Mouse (Mus musculus): ENCODE measurements around the gene Mast4.

The Mast4 gene

DNA sequence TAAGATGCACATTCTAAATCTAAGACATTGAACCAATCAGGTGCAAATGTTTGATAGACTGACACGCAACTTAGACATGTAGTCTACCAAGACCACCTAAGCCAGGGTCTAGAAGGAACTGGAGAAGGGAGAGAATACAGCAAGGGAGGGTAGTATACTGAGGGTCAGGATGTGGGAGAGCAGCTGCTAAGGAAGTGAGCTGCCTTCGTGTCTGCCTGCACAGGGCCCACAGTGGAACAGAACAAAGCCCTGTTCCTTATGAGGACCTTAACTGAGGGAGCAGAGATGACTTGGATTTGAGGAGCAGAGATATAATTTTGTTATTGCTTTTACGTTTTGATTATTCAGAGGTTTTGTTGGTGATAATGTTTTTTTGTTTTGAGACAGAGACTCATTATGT lies 138.4 kb downstream of the Mast4 start:
- DNase-seq (ENCODE audit: low spot score), result no peak

DNA sequence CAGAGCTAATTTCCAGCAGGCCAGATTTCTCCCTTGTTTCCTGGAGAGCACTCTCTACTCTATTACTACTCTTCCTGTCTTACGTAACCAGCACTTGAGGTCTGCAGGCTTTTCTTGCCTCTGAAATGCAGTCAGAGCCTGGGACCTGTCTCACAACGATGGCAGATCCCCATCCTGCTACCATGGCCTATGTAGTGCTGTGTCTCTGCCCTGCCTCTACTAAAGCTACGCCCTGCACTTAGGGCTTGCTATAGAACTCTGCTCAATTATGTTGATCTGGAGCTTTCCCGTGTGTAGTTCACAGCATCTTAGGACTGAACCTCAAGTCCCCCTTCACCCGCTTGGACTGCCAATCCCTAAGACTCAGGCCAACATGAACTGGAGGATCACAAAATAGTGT lies 150.7 kb downstream of the Mast4 start:
- no peak for DNase-seq (ENCODE audit: low spot score)

DNA sequence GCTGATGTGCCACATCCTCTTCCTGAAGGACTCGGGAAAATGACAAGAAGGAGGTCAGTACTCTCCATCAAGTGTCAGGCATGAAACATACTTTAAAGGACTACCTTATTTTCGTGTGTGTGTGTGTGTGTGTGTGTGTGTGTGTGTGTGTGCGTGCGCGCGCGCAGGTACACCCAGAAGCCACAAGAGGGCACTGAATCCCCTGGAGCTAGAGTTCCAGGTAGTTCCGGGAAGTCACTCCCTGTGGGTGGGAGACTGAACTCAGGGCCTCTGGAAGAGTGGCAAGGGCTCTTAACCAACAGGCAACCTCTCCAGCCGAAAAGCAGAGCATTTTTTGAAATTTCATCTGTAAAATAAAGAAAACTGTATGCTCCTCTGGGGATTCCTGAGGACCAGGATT lies 152.5 kb downstream of the Mast4 start:
- no peak for DNase-seq (ENCODE audit: low spot score)

DNA sequence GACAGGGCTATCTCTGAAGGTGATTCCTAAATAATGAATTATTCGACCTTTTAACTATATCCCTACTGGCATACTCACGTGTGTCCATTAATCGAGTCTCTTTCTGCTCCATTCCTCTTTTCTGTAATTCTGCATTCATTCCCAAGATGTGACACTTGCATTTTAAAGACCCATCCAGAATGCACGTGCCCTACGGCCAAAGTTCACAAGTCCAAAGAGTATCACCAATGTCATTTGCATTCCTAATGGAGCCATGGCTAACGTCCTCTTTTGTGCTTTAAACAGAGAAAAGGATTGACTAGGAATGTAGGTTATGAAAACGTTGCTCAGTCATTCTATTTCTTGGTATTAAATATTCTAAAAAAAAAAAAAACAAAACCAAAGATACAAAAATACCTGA lies 157.4 kb downstream of the Mast4 start:
- no peak for DNase-seq (ENCODE audit: low spot score)

DNA sequence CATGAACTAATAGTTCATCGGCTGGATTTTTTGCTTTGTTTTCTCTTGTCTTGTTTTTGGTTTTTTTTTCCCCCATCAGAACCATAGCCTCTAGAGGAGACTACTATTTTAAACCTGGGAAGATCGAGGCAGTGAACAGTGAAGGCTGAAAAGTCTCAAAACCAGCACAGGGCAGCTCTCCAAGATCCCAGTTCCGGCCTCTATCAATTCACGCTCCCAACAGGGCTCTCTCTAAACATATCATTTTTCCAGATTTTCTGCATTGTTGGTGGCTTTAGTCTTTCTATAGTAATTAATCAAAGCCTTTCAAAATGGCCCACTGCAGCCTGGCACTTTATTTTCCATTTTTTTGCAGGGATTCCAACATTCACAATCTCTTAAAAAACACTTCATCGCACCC lies 159.9 kb downstream of the Mast4 start:
- DNase-seq (ENCODE audit: low spot score), result no peak

DNA sequence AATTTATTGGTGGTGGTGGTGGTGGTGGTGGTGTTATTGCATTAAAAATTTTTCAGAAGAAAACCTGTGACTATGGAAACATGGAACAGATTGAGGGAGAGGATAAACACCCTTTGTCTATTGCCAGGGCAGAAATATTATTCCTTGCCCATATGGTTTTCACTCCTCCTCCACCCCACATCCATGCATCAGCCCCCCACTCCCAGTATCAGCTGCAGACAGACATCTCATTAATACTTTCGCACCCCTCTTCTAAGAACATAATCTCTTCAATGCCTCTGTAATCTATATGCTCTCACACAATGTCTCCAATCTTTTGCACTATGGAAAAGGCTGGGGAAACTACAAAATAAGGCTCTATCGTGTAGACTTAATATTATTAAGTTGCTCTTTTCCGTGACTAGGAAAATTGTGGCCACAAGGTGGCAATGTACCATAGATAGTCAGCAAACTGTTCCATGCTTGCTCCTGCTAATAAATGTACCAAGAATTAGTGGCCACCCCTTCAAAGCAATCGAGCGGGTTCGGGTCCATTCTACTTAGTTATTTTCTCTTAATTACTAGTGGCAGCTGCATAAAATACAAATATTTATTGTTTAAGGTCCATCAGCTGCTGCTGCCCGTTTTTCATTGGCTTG lies 160.6 kb downstream of the Mast4 start:
- peak; percentile 36 for DNase-seq (ENCODE audit: low spot score)

DNA sequence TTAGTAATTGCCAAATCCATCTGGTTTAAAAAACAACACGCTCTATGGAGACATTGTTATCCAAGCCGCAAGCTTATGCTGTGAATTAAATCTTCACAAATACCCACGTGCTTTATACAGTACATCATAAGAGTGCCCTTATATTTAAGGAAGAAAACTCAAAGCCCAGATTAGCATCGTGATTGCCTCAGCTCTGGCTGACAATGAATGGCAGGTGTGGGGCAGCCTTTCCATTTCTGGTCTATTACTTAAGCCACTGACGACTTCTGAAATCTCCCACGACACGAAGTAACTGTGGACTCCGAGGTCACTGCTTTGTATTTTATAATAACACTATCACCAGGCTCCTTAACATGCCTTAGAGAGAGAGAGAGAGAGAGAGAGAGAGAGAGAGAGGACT lies 182.4 kb downstream of the Mast4 start:
- DNase-seq (ENCODE audit: low spot score), result no peak

DNA sequence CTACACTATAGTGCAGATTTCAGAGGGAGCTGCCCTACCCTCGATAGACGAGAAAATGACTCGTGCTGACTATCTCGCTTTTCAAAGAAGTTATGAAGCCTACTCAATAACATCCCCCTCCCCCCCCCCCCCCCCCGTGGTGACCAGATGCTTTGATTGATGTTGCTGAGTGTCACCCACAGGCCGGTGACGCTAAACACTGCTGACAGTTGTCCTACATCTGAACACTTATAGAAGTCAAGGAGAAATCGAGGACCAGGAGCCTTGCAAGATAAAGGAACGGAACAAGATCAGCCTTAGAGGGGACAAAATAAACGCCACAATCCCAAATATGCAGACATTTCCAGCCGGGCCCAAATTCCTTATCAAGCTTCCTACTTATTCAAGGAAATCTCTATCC lies 183.1 kb downstream of the Mast4 start:
- no peak for DNase-seq (ENCODE audit: low spot score)

DNA sequence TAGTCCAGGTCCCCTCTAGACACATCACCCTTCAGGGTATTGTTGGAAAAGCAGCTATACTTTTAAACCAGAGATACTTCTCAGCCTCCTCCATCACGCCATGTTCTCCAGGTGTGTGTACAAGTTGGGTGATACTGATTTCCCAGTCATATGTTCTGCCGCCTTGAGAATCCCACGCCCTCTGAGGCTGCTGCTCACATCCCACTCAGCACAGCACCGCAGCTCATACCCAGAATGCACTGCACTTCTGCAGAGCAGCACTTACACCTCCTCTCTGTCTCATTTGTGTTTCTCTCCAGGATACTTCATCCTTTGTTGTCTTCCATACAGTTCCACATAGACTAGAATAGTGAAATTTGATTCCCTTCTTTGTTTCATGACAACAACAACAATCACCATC lies 183.6 kb downstream of the Mast4 start:
- DNase-seq (ENCODE audit: low spot score), result no peak

DNA sequence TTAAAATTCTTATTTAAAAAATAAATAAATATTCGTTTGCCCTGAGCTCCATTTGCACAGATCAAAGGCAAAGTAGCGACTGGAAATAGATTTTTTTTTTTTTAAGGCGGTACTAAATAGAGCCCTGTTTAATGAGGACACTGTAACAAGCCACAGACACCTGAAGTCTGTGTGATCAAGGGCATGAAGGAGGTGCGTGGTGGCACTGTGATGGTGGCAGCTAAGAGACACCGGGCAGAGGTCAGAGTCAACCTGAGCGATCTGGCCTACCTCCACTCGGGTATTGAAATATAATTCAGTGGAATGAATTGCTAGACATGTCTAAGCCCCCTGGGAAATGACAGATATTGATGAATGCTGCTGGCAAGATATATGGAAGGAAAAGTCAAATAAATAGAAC lies 184.9 kb downstream of the Mast4 start:
- DNase-seq (ENCODE audit: low spot score), result no peak

DNA sequence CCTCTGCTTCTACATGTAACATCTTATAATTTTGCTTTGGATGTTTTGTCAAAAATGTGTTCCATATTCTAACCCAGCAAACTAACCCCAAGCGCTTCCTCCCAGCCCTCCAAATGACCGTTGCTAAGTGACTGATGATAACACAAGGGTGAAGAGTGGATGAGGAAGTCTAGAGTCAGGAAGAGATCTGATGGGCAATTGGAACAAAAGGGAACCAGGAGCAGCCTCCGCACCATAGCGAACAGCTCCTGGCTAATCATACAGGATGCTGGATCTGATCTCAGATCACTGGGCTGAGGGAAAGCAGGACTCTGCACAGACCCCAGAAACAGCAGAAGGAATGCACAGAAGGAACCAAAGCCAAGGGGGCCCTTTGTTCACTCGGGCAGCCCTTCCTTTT lies 190.0 kb downstream of the Mast4 start:
- no peak for DNase-seq (ENCODE audit: low spot score)

DNA sequence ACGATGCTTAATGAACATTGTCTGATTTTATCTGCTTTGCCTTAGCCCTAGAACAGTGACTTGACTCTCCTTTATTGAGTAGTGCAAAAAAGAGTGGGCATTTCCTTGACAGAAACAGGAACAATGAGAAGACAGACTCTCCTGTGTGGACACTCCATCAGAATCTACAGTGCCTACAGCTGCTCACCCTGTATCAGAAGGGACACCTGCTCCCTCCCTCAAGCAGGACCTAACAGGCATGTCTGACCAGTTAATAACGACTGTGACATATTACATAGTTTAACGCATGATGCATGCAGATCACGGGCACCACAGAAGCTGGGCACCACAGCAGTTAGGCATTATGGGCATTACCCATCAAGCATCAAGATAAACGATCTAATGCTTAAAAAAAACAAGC lies 193.0 kb downstream of the Mast4 start:
- DNase-seq (ENCODE audit: low spot score), result no peak

DNA sequence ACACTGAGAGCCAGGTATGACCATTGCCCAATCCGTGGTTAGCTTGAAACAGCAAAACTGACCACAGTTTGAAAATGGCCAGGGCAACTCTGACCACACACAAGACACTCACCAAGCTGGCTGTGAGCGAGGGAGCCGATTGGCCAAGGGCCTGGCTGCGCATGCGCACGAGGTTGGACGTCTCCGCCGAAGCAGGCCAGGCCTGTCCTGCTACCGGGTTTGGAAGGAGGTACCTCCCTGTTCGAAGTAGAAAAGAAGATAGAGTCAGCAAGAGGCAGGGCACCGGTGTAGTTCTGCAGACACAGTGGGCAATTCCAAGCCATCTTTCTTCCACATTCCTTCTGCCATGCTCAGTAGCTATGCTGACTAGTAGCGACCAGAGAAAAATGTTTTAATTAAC lies 194.2 kb downstream of the Mast4 start:
- DNase-seq (ENCODE audit: low spot score), result no peak

DNA sequence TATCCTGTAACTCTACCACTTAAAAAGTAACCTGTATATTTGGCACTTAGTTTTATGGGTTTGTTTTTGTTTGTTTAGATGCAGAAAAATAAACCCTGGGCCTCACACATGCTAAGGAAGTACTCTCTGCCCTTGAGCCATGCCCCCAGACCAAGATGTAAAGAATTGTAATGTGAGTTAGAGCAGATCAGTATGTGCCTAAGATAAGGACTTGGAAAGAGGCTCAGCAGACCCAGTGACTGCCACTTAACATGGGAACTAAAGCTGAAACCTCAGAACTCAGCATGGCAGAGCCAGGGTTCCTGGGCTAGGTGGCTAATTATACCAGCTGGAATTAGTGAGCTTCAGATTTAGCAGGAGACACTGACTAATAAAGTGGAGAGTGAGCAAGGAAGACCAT lies 196.0 kb downstream of the Mast4 start:
- DNase-seq (ENCODE audit: low spot score), result no peak

DNA sequence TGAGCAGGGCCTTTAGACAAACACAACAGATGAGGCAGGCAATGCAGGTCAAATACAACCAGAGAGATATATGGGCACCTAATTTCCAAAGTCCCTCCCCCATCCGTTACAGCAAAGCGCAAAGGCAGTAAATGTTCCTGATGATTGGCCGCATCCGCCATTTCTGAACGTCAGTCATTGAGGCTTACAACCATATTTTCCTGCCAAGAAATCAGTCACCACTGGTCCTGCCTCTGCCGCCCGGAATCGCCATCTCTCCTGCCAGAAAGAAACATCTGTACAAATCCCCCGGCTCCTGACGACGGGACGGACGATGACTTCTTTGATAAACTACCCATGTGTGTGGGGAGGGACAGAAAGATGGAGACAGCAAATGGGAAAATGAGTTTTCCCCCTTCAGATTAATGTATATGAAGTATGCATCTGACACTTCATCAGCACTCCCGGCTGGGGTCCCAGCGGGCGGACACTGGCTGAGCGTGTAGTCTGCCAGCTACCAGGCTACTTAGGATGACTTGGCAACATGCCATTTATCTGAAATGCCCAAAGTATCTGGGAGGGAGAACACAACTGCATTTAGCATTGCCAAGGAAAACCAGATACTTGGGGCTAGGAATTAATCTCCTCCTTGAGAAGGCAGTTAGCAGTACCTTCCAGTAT lies 198.9 kb downstream of the Mast4 start:
- no peak for DNase-seq (ENCODE audit: low spot score)

DNA sequence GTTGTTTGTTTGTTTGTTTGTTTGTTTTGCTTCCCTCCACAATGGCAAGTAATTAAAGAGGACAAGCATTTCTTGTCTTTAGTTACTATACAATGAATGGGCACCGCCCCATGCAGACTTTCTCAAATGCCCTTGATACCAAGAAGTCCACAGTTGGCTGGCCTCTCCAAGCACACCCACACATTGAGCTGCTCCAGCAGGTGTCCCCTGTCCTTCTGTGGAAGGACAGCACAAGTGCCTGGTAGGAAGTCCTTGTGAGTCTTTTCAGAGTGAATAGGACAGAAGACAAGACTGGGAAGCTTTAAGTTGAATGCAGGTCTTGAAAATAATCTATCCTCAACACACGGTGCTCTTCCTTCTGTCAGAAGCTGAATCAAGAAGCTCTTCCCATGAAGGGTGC lies 202.5 kb downstream of the Mast4 start:
- DNase-seq (ENCODE audit: low spot score), result no peak

DNA sequence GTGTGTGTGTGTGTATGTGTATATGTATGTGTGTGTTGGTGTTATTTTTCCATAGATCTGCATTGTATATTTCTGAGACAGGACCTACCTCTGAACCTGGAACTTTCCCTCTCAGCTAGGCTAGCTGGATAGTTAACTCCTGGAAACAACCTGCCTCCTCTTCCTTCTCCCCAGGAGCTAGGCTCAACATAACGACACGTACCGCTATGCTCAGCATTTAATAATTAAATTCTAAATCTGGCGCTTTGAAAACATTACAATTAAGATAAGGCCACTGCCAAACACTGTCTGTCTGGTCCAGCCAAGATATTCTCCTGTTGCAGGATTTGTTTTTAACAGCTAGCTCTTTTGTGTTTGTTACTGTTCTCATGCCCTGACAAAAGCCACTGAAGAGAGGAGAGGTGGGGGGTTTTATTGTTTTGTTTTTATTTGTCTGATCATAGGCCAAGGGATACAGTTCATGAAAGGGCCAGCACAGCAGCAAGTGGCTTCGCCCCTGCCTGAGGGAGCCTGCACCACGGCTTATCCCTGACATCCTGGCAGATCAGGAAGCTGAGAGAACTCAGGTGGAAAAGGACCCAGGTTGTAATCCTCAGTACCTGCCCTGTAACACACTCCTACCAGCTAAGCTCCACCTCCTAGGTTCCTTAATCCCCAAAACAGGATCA lies 205.0 kb downstream of the Mast4 start:
- no peak for DNase-seq (ENCODE audit: low spot score)

DNA sequence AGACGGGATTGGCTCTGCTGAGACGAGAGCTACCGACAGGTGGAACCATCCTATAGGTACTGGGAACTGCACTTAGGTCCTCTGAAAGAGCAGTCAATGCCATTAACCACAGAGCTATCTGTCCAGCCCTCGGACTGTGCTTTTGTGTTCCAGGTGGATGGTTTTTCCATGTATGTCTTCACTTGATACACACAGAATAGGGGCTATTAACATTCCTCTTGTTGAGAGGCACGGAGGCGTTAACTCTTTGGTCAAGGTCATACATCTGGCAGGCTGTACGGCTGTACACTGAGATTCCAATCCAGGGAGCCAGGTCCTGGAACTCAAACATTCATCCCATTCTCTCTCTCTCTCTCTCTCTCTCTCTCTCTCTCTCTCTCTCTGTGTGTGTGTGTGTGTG lies 205.6 kb downstream of the Mast4 start:
- no peak for DNase-seq (ENCODE audit: low spot score)

DNA sequence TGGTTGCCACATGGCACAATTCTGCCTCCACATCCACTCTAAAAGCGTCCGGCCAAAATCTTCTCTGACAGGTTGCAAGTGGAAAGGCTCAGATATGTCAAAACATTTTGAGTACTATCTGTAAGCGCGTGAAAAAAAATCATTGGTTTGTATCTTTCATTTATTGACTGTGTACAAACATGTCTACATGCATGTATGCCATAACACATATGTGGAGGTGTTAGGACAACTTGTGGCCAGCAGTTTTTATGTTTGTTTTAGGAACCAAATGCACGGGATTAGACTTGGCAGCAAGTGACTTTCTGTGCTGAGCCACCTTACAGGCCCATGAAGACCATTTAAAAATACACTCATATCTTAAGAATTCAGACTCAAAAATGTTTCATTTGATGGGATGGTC lies 206.7 kb downstream of the Mast4 start:
- no peak for DNase-seq (ENCODE audit: low spot score)

DNA sequence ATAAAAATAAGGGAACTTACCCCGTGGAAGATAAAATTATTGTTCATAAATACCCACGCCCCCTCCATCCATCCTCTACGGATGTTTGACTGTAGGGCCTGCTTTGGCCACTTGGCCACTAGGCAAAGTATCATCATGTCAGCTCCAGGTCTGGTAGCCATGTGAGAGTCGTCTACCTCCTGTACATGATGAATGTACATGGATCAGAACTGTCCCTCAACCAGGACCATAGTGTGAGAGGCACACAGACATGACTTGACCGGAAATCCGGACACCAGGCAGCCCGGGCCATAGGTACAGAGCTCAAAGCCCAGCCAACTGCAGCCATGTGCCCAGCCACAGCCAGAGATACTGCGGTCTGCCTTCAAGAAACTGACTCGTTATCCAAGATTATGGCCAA lies 210.6 kb downstream of the Mast4 start:
- DNase-seq (ENCODE audit: low spot score), result no peak

DNA sequence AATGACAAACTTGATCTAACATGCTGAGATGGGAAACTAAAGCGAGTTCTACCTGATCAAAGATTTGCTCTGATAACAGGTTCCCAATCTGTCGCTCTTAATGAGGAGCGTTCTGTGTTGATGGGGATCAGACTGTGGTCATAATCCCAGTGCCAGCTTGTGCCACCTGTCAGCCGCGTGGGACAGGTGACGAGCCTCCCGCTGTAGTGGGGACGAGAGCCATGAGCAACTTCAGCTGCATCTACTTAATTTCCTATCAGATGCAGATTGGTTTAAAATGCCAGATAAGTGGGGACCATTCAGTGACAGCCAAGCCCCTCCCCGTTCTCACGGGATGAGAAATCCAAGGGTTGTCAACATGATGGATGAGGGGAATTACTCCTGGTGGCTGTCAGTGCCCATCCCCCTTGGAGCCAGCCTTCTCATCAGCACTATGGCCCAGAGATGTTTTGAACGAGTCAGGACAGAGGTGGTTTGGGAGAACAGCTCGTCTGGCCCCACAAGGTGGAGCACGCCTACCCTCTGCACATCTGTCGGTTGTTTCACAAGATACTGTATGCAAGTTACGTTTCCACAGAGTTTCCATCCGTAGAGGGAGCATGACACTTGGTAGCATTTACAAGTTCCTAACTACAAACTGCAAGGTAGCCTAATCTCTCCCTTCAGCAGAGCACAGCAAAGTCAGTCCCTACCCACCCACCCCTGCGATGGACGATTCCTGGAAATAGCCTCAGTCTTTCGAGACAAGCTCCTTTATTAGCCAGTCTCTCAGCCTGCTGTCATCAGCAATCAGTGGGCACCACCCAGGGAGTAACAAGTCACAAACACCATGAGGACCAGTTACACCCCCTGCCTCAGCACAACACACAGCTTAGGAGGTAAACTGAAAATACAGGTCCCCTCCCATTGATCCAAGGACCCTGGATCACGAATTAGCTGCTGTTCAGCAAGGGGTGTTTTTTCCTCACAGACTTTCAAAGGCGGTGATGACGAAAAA lies 212.2 kb downstream of the Mast4 start:
- no peak for DNase-seq (ENCODE audit: low spot score)

DNA sequence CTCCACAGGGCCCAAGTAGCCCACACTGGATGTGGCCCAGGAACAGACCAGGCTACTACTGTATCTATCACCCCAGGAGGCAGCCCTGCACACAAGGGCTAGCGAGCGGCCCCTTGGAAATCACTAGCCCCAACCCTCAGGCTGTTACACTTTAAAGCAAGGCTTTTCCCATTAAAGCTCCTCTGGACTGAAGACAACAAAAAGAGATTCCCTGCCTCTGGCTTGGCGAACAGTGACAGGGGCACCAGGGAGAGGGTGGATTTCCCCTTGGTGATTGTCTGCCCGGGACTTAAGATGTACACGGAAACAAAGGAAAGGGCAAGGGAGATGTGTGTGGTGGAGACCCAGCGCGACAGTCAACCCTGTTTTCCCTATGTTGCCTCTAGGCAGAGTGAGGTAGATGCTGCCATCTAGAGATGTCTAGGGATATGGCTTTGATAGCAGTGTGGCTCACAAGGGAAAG lies 213.6 kb downstream of the Mast4 start:
- no peak for DNase-seq (ENCODE audit: low spot score)

All from ovary, postnatal 36 days (tissue).